Mouse (Mus musculus) liver, adult 2 months (tissue): ENCODE measurements around the gene Polr3b. TPM values are rescaled to one million over a fixed set of nuclear protein-coding genes. Genes with fewer than 3 reads are reported as not detected.

Experiments
- DNase-seq: peaks from one replicate; pipeline ENCODE4 v3.0.0-alpha.2; 2011; ENCODE audit warnings: low read depth, low spot score; ENCODE audit errors: extremely low read depth
- H3K27ac ChIP-seq: fragments of 200-500 bp; replicated peaks from 2 replicates; pipeline ENCODE4 v1.5.1; 2012; ENCODE audit warnings: low read depth, mild to moderate bottlenecking, control low read depth, inconsistent platforms, low read length; ENCODE audit not compliant: insufficient read depth
- H3K27me3 ChIP-seq: fragments of 200-500 bp; 2 replicates; pipeline ENCODE4 v1.6.1; 2012; ENCODE audit warnings: mild to moderate bottlenecking, moderate library complexity, low read length, inconsistent platforms; ENCODE audit not compliant: control insufficient read depth, insufficient read depth
- H3K36me3 ChIP-seq: fragments of 200-500 bp; 2 replicates; pipeline ENCODE4 v1.6.1; 2012; ENCODE audit warnings: low read length, inconsistent platforms; ENCODE audit not compliant: control insufficient read depth, insufficient read depth
- H3K4me1 ChIP-seq: fragments of 200-500 bp; 2 replicates; pipeline ENCODE4 v1.6.1; 2011; ENCODE audit warnings: low read length; ENCODE audit not compliant: control insufficient read depth, insufficient read depth
- H3K4me3 ChIP-seq: fragments of 200-500 bp; 2 replicates; pipeline ENCODE4 v1.5.1; 2011; ENCODE audit warnings: low read depth, mild to moderate bottlenecking, control low read depth, low read length, moderate library complexity; ENCODE audit not compliant: insufficient read depth
- H3K79me2 ChIP-seq: fragments of 200-500 bp; 2 replicates; pipeline ENCODE4 v1.6.1; 2012; ENCODE audit warnings: inconsistent platforms, mild to moderate bottlenecking, low read length, moderate library complexity; ENCODE audit not compliant: control insufficient read depth, insufficient read depth
- H3K9ac ChIP-seq: fragments of 200-500 bp; 2 replicates; pipeline ENCODE4 v1.6.1; 2012; ENCODE audit warnings: low read depth, mild to moderate bottlenecking, control low read depth, inconsistent platforms, low read length
- CTCF ChIP-seq: fragments of 200-500 bp; IDR thresholded peaks from 2 replicates; pipeline ENCODE4 v1.5.1; 2011; ENCODE audit warnings: low read depth, low read length, control low read depth
- POLR2A ChIP-seq: fragments of 200-500 bp; IDR thresholded peaks from 2 replicates; pipeline ENCODE4 v1.6.1; 2011; ENCODE audit warnings: low read length, control low read depth; ENCODE audit not compliant: insufficient read depth; ENCODE audit errors: extremely low read depth
- WGBS: fragments of 180-500 bp; shearing (Covaris S2); methylation state at CpG from one replicate; pipeline ENCODE4 v1.1.7; 2018; 5-methylcytosine and 5-hydroxymethylcytosine counted together
- polyA plus RNA-seq: library from polyadenylated mRNA; depleted of rRNA; stranded (reverse); fragments of >200 nt; gene quantifications from 2 replicates; pipeline ENCODE4 v1.2.3, GENCODE M21; 2012
- total RNA-seq: library from RNA; depleted of rRNA; stranded (reverse); fragments of >200 nt; gene quantifications from 2 replicates; pipeline ENCODE4 v1.2.3, GENCODE M21; 2014

Gene Polr3b
- total and polyA plus RNA-seq, 2 experiments: 2.7 to 10.7 TPM

DNA sequence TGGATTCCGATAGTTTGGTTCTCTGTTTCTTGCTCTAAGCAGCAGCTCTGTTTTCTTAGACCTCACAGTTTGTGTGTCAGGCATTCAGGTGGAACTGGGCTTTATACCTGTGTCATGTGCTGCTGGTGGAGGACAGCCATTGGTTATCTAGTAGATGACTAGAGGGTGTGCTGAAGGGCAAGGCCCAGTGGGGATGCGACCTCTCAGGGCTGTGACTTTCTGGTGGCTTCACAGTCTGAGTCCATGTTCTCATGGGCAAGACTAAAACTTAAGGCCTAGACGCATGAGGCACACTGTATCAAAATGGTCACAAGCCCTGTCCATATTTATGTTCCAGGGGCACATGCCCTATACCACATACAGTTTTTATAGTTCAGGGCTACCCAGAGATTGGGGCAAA is 37.2 kb downstream of the Polr3b start:
- H3K27ac ChIP-seq: no peak overlapping the region
- no peak overlapping the region for H3K9ac ChIP-seq
- H3K27me3 ChIP-seq: no peaks in the 10 kb centered on the region
- no peaks in the 10 kb centered on the region for H3K79me2 ChIP-seq
- WGBS: 97% methylated on average over 3 of the region's 3 CpGs
- TF ChIP-seq POLR2A (no peak), CTCF (no peak)
- H3K36me3 ChIP-seq: peaks cover 10% of the 10 kb centered on the region; the same call in 1 of the 2 replicates
- DNase-seq: no peak
- H3K4me3 ChIP-seq: no peak overlapping the region
- no peaks in the 10 kb centered on the region for H3K4me1 ChIP-seq

DNA sequence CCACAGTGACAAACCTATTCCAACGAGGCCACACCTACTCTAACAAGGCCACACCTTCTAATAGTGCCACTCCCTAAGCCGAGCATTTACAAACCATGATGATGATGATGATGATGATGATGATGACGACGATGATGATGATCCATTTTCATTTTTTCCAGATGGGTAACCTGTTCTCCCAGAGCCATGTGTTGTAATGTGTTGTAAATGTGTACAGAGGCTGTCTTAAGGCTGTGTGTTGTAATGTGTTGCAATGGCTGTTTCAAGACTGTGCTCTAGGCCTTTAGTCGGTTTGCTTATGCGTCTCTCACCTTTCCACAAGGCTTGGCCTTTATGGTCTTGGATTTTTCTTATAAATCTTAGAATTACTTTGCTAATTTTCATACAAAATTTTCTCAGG is 40.0 kb downstream of the Polr3b start:
- Histone ChIP-seq H3K36me3 (peaks cover 10% of the 10 kb centered on the region; the same call in 1 of the 2 replicates), H3K4me3 (no peak overlapping the region), H3K9ac (no peak overlapping the region), H3K27me3 (no peaks in the 10 kb centered on the region), H3K27ac (no peak overlapping the region), H3K4me1 (no peaks in the 10 kb centered on the region), H3K79me2 (no peaks in the 10 kb centered on the region)
- 98% methylated on average over 6 of the region's 6 CpGs for WGBS
- TF ChIP-seq POLR2A: no peak
- TF ChIP-seq CTCF: no peak
- DNase-seq: no peak

DNA sequence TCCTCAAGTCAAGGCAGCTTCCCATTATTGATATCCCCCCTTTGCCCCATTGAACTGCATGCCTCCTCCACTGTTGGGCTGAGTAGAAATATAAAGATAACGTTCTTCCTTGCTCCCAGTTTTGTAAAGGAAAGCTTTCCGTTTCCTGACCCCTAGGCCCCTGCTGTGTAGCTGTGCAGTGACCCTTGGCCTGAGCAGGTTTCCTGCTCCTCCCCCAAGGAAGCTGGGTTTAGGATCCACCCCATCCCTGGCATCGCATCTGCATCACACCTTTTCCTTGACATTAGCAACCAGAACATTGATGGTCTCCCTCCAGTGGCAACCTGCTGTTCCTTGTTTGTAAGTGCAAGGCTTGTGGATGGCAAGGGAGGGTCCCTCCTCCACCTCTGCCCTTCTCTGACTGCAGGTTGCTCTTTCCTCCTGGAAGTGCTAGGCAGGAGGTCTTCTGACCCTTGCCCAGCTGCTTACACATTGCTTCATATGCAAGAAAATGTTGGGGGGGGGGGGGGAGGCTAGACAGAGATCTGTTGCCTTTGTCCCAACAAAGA is 43.7 kb downstream of the Polr3b start:
- Histone ChIP-seq H3K36me3 (peaks cover 16% of the 10 kb centered on the region), H3K9ac (no peak overlapping the region), H3K27me3 (no peaks in the 10 kb centered on the region), H3K79me2 (no peaks in the 10 kb centered on the region), H3K27ac (no peak overlapping the region), H3K4me3 (no peak overlapping the region), H3K4me1 (no peaks in the 10 kb centered on the region)
- 54% methylated on average over 3 of the region's 3 CpGs for WGBS
- DNase-seq: peak; percentile 1
- no peak for TF ChIP-seq POLR2A
- no peak for TF ChIP-seq CTCF

DNA sequence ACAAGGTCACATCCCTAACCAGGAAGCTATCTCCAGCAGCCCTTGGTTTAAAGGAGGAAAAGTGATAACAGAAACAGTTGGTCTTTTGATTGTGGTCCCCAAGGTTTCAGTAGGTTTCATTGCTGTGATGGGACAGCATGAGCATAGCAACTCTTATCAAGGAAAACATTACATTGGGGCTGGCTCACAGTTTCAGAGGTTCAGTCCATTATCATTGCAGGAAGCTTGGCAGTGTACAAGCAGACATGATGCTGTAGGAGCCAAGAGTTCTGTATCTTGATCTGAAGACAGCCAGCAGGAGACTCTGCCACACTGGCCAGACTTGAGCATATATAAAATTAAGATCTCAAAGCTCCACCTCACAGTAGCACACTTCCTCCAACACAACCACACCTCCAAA is 53.6 kb downstream of the Polr3b start:
- no peaks in the 10 kb centered on the region for H3K4me1 ChIP-seq
- TF ChIP-seq POLR2A (no peak), CTCF (no peak)
- H3K27ac ChIP-seq: no peak overlapping the region
- no peak overlapping the region for H3K4me3 ChIP-seq
- no peak for DNase-seq
- no peak overlapping the region for H3K9ac ChIP-seq
- no peaks in the 10 kb centered on the region for H3K79me2 ChIP-seq
- H3K27me3 ChIP-seq: no peaks in the 10 kb centered on the region
- H3K36me3 ChIP-seq: peaks cover 52% of the 10 kb centered on the region

DNA sequence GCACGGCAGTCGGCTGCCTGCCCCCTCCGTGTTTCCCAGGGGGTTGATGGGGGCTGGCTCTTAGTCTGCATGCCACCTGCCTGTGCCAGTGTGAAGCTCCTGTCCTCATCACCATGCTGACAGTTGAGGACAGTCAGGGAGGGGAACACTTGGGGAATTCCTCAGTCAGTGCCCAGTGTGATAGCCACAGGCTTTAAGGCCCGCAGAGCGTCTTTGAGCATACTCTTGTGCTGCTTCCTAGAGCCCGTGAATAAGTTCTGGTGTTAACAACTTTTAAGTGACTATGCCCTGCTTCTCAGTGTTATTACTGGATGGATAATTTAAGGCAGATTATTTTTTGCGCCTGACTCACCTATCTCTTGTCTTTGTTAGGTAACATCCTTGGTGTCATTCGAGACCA is 54.4 kb downstream of the Polr3b start:
- no peak for DNase-seq
- WGBS: 95% methylated on average over 8 of the region's 8 CpGs
- H3K36me3 ChIP-seq: peaks cover 50% of the 10 kb centered on the region
- TF ChIP-seq CTCF: no peak
- TF ChIP-seq POLR2A: no peak
- no peaks in the 10 kb centered on the region for H3K79me2 ChIP-seq
- no peaks in the 10 kb centered on the region for H3K4me1 ChIP-seq
- no peak overlapping the region for H3K9ac ChIP-seq
- no peak overlapping the region for H3K4me3 ChIP-seq
- no peaks in the 10 kb centered on the region for H3K27me3 ChIP-seq
- H3K27ac ChIP-seq: no peak overlapping the region

DNA sequence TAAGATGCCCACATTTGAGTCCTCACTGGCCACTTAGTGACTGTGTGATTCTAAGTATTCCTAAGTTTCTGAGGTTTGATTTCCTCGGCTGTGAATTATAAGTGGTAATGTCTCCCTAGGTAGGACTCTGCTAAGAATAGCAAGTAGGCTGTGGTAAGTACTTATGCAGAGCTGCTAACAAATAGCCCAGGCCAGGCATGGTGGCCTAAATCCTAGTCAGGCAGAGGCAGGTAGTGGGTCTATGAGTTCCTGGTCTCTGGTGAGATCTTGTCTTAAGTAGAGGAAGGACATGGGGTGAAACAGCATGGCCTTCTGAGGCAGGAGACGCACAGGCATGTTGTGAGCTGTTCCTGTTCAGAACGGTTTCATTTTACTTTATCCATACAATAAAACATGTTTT is 55.8 kb downstream of the Polr3b start:
- no peaks in the 10 kb centered on the region for H3K27me3 ChIP-seq
- DNase-seq: no peak
- H3K9ac ChIP-seq: no peak overlapping the region
- no peak overlapping the region for H3K4me3 ChIP-seq
- TF ChIP-seq POLR2A (no peak), CTCF (no peak)
- peaks cover 46% of the 10 kb centered on the region for H3K36me3 ChIP-seq
- no peaks in the 10 kb centered on the region for H3K79me2 ChIP-seq
- WGBS: 93% methylated on average over 3 of the region's 3 CpGs
- H3K4me1 ChIP-seq: no peaks in the 10 kb centered on the region
- no peak overlapping the region for H3K27ac ChIP-seq
